Mouse (Mus musculus) heart, adult 11 months (tissue): ENCODE measurements around the gene Dnajc6.

Experiments
- DNase-seq: peaks from one replicate; pipeline ENCODE4 v3.0.0; 2022

Dnajc6 gene

GRCm38 (mm10) chr4:101646857-101647195 lies 150.4 kb downstream of the Dnajc6 start:
- no peak for DNase-seq

DNA sequence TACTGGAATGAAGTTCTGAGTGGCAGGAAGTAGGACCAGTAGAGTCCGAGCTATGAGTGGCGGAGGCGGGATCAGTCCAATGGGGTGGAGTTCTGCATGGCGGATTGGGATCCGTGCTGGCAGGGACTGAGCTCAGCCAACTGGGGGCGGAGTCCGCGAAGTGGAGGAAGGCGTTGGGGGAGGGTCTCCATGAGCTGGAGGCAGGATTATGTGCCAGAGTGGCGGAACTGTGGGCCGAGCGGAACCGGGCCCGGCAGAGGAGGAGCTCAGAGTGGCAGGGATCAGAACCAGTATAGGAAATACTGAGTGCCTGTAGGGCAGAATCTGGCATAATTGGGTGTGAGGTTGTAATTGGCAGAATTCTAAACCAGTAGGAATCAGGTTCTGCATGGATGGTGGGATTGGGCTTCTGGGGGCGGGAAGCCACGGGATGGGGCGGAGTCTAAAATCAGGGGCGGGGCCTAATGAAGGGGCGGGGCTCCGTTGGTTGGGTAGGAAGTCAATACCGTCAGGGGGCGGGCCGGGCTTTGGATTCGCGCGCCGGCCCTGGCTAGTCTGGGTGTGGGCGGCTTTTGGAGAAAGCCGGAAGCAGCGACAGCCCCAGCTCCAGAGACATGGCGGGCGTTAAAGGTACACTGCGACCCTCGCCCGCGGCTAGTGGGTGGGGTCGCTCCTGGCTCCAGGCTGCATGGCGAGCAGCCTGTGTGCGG lies 150.9 kb downstream of the Dnajc6 start, which contains the start of gene Leprot:
Gene Leprot (plus strand): TSS at position 523 of the 710 bp plus-strand sequence.
- peak; percentile 100 for DNase-seq

DNA sequence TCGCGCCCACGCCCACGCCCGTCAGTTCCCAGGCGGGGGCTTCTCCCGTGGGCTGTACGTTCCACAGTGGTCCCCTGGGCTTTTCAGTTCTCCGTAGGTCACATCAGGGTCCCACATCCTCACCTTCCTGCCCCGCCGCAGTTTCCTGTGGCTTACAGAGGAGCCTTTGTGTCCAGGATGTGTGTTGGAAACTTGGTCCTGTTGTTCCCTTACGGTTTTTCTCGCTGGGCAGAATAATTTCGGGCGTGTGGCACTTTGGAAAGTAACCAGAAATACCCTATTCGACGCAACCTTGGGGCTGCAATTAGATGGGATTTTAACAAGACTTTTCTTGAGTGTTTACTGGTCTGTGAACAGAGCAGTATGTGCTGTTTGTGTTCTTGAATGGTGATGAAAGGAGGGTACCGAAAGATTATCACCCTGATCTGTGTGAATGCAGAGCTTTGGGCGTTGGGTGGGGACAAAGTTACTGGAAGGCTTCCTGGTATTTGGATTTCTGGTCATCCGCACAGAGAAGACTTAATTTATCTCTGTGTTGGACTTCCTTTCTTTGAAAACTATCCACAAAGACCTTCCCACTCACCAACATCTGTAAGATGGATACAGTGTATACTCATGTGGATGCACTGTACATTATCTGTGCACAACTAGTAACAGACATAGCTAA lies 151.7 kb downstream of the Dnajc6 start:
- DNase-seq, result no peak

DNA sequence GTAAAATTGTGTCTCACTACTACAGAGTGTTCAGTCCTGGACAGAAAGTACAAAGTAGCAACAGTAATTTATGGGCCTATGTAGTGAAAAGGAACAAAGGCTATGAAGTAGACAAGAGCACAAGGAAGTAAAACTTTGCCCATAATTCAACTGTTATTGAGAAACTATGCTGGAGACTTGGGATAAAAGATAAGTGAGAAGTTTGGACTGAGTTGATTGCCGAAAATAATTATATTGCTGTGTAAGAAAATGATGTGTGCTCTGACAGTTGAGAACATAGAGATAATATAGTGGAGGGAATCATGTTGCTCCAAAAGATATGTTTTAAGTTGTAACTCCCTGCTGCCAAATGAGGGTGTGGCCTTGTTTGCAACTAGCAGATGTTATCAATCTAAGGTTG lies 152.3 kb downstream of the Dnajc6 start:
- DNase-seq, result no peak

GRCm38 (mm10) chr4:101650961-101651360 lies 154.5 kb downstream of the Dnajc6 start:
- DNase-seq, result no peak

GRCm38 (mm10) chr4:101654256-101654655 lies 157.8 kb downstream of the Dnajc6 start:
- DNase-seq, result peak; percentile 80

DNA sequence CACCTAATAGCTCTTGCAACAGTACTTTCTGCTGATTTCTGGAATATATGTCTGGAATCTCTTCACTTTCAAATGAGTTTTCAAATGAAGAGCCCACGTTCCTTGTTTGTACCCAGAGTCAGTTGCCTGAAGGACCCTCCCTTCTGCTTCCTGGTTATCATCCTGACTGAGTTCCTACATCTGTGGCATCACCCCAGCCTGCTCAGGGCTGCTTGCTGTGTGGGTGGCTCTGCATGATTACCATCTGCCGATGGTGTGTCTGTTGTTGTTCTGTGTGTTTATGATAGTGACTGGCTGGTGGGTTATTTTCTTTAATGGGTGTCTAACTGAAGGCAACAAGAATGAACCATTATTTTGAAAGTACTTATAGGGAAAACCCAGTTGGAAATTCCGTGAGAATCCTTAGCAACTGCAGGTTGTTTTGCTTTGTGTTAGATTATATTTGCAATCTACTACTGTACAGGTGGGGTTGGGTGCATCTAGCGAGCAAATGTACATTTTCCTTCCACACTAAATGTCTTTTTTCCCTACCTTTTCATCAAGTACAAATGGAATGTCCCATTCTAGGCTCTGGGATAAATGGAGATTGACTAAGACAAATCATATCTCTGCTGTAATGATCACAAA lies 158.5 kb downstream of the Dnajc6 start:
- DNase-seq, result peak; percentile 25

DNA sequence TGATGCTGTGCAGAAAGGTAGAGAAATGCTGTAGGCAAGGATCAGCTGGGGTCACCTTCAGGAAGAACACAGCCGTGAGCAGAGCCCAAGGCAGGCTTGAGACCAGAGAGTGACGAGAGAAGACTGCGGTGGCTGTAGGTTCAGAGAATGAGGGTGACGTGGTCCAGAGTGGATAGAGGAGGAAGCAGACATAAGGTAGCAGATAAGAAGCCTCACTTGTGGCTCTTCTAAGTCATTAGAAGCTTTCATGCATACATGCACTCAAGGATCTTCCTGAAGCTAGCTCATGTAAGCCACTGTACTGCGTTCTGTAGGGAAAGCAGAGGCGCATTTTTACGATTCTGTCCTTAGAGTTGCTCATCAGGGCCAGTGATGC lies 159.0 kb downstream of the Dnajc6 start:
- peak; percentile 87 for DNase-seq

GRCm38 (mm10) chr4:101656056-101656455 lies 159.6 kb downstream of the Dnajc6 start:
- DNase-seq, result peak; percentile 98

DNA sequence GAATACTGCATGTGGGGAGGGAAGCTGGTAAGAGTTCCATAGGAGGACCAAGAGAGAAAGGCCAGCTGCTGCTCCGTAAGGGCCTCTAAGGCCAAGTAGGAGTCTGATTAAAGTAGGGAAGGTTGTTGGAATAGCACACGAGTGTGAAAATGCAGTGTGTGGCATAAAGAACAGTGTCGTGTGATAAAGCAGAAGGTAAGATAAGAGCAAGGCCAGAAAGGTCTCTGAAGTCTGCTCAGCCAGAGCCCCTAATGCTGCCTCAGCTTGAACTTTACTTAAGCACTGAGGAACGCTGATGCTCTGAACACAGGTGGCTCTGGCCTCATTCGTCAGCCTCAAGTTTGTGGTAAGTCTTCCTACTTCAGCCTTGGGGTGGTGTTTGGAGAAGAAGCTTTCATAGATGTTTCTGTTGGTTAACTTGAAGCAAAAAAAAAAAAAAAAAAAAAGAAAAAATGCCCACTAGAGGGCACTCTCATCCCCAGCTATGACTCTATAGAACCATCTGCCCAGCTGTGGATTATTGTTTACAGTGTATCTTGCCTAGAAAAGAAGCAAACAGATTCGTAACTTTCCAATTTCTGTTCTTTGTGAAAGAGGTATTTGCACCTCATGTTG lies 160.6 kb downstream of the Dnajc6 start:
- DNase-seq, result peak; percentile 30

DNA sequence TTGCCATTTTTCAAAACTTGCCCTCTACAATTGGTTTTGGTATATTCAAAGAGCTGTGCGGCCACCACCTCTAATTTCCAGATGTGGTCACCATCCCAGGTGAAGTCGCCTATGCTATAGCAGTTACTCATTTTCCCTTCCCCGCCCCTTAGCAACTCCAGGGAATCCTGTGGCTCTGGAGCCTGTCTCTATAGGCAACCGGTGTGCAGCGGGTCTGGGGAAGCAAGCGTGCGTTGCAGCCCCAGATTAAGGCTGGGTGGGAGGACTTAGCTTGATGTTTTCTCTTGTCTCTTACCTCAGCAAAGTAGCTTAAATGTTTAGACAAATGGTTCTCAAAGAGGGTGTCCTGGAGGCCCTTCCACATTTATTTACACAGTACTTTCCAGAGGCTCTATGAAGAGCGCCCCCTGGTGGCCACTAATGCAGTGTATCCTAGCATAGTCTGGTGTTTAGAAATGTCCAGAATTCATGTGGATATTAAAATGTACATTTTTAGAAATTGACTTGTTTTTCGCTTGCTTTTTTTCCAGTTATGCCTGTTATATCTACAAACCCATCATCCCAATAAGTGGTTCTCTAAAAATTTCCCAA lies 167.8 kb downstream of the Dnajc6 start:
- peak; percentile 85 for DNase-seq

DNA sequence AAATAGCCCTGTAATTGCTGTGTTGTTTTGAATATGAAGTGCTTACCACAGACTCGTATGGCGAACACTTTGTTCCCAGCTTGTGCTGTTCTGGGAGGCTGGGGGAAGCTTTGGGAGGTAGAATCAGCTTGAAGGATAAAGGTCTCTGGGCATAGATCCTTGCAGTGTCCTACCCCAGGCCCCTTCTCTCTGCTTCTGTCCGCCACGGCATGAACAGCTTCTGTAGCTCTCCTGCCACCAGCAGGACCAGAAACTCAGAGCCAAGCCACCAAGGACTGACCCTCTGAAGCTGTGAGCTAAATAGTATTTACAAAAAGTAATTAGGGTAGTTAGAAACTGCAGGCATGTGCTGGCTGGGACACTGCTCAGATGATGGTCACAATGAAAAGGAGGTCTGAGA lies 168.3 kb downstream of the Dnajc6 start:
- peak; percentile 76 for DNase-seq

DNA sequence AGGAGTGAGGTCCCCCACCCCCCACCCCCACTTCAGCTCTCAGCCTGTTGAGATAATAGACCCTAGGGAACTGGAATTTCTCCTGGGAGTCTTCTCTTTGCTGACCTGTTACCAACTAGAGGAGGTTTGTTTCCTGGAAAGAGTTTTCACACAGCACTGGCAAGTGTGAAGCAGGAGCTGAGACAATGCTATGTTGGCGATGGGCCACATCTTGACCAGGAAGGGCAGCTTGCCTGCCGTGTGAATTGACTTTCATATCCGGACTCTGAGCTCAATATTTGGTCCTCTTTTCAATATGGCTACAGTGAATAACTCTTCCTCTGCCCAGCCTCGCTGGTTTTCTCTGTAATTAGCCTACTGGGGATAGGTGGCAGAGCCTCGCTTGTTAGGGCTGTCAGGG lies 172.7 kb downstream of the Dnajc6 start:
- peak; percentile 86 for DNase-seq

DNA sequence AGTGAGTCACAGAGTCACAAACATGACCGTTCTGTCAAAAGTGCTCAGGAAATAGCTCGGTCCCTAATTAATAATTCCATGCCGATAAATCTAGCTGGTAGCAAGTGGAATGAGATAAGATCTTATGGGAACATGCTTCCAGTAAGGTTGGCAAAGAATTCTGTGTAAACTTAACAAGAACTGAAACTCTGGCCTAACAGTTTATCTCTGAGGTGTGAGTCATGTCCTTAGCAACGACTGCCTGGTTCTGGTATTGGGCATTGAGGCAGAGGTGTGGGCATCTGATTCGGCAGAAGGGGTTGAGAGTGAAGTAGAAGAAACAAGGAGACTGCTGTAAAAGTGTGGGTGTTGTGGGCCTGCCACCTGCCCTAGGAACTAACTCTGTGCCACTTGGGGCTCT lies 173.4 kb downstream of the Dnajc6 start:
- DNase-seq, result peak; percentile 80

- peak; percentile 64 for DNase-seq
Measured at GRCm38 (mm10) chr4:101674790-101675189, 178.3 kb downstream of the Dnajc6 start.

- DNase-seq, result peak; percentile 97
Measured at GRCm38 (mm10) chr4:101675726-101676125, 179.3 kb downstream of the Dnajc6 start.

GRCm38 (mm10) chr4:101682620-101683019 lies 186.2 kb downstream of the Dnajc6 start:
- DNase-seq, result peak; percentile 83

DNA sequence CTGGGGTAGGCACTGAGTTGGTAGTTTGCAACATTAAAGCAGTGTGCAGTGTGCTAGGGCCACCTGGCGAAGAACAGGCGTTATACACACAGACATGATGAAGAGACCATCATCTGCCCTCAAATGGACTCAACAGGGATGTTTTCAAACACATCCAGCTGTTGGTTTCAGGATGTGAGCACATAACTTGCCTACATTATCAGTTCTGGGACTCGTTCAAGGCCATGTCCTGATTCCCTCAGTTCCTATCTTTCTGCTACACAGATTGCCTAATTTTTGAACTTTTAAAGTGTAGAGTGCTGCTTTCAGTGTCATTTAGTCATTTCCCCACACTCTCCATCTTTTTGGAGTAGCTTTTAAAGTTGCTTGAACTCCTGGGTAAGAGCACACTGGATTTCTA lies 186.6 kb downstream of the Dnajc6 start:
- DNase-seq, result peak; percentile 95

DNA sequence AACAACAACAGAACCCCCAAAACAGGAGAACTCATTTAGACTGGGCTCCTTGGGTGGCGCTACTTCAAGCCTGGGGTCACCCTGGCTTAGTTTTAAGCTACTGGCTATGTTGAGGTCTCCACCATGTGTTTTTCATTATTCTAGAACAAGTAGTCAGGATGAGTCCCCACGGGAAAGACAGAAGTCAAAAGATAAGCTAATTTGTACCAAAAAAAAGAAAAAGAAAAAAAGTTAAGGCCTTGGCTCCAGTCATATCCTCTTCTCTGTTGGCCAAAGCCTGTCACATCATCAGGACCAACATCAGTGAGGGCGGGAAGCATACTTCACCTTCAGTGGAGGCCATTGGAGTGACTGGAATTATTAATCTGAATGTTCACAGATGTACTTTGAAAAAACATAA lies 188.4 kb downstream of the Dnajc6 start:
- peak; percentile 90 for DNase-seq

DNA sequence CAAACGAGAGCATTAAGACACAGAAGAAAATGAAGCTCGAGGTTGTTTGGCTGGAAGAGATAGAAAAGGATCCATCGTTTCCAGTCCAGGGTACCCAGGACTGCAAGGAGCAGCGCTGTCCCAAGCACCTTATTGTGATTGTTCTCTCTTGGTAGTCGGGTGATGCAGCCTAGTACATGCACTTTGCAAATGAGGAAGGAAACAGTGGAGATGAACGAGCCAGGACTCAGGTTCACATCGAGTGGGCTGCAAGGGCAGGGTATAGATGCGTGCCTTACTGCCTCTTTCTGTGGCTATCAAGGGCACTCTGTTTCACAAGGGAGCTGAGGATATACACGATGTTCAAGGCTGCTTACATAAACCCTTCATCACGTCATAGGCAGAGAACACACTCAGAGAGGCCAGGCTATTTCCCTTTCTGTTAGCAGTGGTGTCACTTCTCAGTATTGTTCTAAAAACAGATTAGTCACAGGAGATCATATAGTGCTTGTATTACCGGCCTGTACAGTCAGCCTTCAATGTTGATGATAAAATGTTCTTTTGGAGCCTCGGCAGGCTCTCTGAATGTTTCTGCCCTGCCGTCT lies 189.9 kb downstream of the Dnajc6 start:
- peak; percentile 60 for DNase-seq

DNA sequence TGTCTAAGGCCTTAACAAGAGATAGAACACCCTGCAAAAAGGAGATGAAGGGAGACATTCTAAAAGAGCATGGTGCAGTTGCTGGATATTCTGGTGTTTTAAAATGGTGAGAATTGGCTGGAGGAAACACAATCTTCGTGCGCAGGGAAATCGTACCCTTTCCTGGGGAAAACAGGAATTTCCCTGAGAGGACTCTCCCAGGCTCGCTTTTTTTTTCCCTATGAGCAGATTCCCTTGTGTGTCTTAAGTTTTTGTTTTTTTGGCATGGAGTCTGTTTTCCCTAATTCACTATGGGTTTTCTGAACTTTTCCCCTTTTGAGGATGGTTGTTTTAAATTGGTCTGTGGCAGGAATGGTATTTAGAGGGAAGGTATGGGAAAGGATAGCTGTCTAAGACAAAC lies 192.8 kb downstream of the Dnajc6 start:
- DNase-seq, result peak; percentile 56

- DNase-seq, result peak; percentile 91
Measured at GRCm38 (mm10) chr4:101689645-101690044, 193.2 kb downstream of the Dnajc6 start.
